Mouse (Mus musculus): Measurements from ENCODE around the gene Coasy.

GRCm38 (mm10) chr11:101062165-101062884 is 20.0 kb upstream of the Coasy start:
- TF ChIP-seq EP300 (IDR thresholded peaks at IDR 0.05; ENCODE audit: insufficient read depth, low read depth, low read length) (0 out of 2 replicates have a peak, but pooled peaks have one; percentile 44), CTCF (IDR thresholded peaks at IDR 0.05) (peak; percentile 11; the same call in 1 of the 2 replicates), POLR2A (IDR thresholded peaks at IDR 0.05; ENCODE audit: insufficient read depth, low read depth, low read length) (peak; percentile 40; the same call in 1 of the 2 replicates)

Measured in heart, adult 2 months (tissue).